Mouse (Mus musculus): ENCODE results near the gene Tmem205.

Tmem205 gene

GRCm38 (mm10) chr9:21927208-21927753, at the start of gene Tmem205, which contains the start of gene Ccdc159:
Tmem205 (minus strand) TSS chr9:21927556.
Ccdc159 (plus strand) TSS chr9:21927471.
- peak; percentile 98 for DNase-seq (ENCODE audit: low read depth, low spot score)

- no peak for DNase-seq (ENCODE audit: low read depth, low spot score)
Measured at GRCm38 (mm10) chr9:21976626-21977175, 49.3 kb upstream of the Tmem205 start.

- DNase-seq (ENCODE audit: low read depth, low spot score): no peak
Measured at GRCm38 (mm10) chr9:21969304-21969703, 41.9 kb upstream of the Tmem205 start.

GRCm38 (mm10) chr9:21968883-21969282, 41.5 kb upstream of the Tmem205 start:
- DNase-seq (ENCODE audit: low read depth, low spot score): no peak

- DNase-seq (ENCODE audit: low read depth, low spot score): no peak
Measured at GRCm38 (mm10) chr9:21963417-21963816, 36.1 kb upstream of the Tmem205 start, which contains the start of gene Epor. Epor (minus strand) TSS chr9:21963506.

GRCm38 (mm10) chr9:21962416-21963059, 35.2 kb upstream of the Tmem205 start:
- DNase-seq (ENCODE audit: low read depth, low spot score): peak; percentile 75

- DNase-seq (ENCODE audit: low read depth, low spot score): no peak
Measured at GRCm38 (mm10) chr9:21962010-21962409, 34.7 kb upstream of the Tmem205 start.

- DNase-seq (ENCODE audit: low read depth, low spot score): no peak
Measured at GRCm38 (mm10) chr9:21961366-21961980, 34.1 kb upstream of the Tmem205 start.

- DNase-seq (ENCODE audit: low read depth, low spot score): no peak
Measured at GRCm38 (mm10) chr9:21960558-21961208, 33.3 kb upstream of the Tmem205 start.

- DNase-seq (ENCODE audit: low read depth, low spot score): no peak
Measured at GRCm38 (mm10) chr9:21960135-21960534, 32.8 kb upstream of the Tmem205 start.

GRCm38 (mm10) chr9:21959244-21959643, 31.9 kb upstream of the Tmem205 start:
- DNase-seq (ENCODE audit: low read depth, low spot score): no peak

- no peak for DNase-seq (ENCODE audit: low read depth, low spot score)
Measured at GRCm38 (mm10) chr9:21958372-21958771, 31.0 kb upstream of the Tmem205 start.

- peak; percentile 99 for DNase-seq (ENCODE audit: low read depth, low spot score)
Measured at GRCm38 (mm10) chr9:21955570-21956281, 28.4 kb upstream of the Tmem205 start, which contains the start of gene Swsap1. Swsap1 (plus strand) TSS chr9:21955755.

GRCm38 (mm10) chr9:21955225-21955569, 27.8 kb upstream of the Tmem205 start:
- no peak for DNase-seq (ENCODE audit: low read depth, low spot score)

GRCm38 (mm10) chr9:21954635-21955034, 27.3 kb upstream of the Tmem205 start:
- no peak for DNase-seq (ENCODE audit: low read depth, low spot score)

- peak; percentile 91 for DNase-seq (ENCODE audit: low read depth, low spot score)
Measured at GRCm38 (mm10) chr9:21953600-21953999, 26.2 kb upstream of the Tmem205 start.

GRCm38 (mm10) chr9:21951977-21952376, 24.6 kb upstream of the Tmem205 start:
- no peak for DNase-seq (ENCODE audit: low read depth, low spot score)

GRCm38 (mm10) chr9:21950322-21950721, 23.0 kb upstream of the Tmem205 start:
- no peak for DNase-seq (ENCODE audit: low read depth, low spot score)

- DNase-seq (ENCODE audit: low read depth, low spot score): no peak
Measured at GRCm38 (mm10) chr9:21948790-21949189, 21.4 kb upstream of the Tmem205 start.

GRCm38 (mm10) chr9:21948146-21948545, 20.8 kb upstream of the Tmem205 start:
- DNase-seq (ENCODE audit: low read depth, low spot score): no peak

- DNase-seq (ENCODE audit: low read depth, low spot score): no peak
Measured at GRCm38 (mm10) chr9:21947540-21948130, 20.3 kb upstream of the Tmem205 start.
